Mouse (Mus musculus) embryo, embryonic 10.5 days (tissue): ENCODE measurements around the gene Pde8a.

Source experiments
- DNase-seq: peaks from one replicate; pipeline ENCODE4 v3.0.0-alpha.2; 2015; ENCODE audit warnings: low spot score

The Pde8a gene

GRCm38 (mm10) chr7:81337785-81338521 lies 124.6 kb downstream of the Pde8a start:
- DNase-seq: no peak

GRCm38 (mm10) chr7:81338522-81338873 lies 125.1 kb downstream of the Pde8a start:
- DNase-seq: no peak

GRCm38 (mm10) chr7:81339783-81340182 lies 126.4 kb downstream of the Pde8a start:
- peak; percentile 77 for DNase-seq

GRCm38 (mm10) chr7:81341563-81341962 lies 128.2 kb downstream of the Pde8a start:
- peak; percentile 59 for DNase-seq

- DNase-seq: no peak
Measured at GRCm38 (mm10) chr7:81342356-81343094, 129.1 kb downstream of the Pde8a start.

- no peak for DNase-seq
Measured at GRCm38 (mm10) chr7:81343316-81343715, 129.9 kb downstream of the Pde8a start.

- no peak for DNase-seq
Measured at GRCm38 (mm10) chr7:81343831-81344230, 130.4 kb downstream of the Pde8a start.

GRCm38 (mm10) chr7:81344544-81345446 lies 131.4 kb downstream of the Pde8a start, which contains the start of gene Rps17:
Gene Rps17 (minus strand): TSS chr7:81345254.
- peak; percentile 95 for DNase-seq

GRCm38 (mm10) chr7:81345447-81346170 lies 132.2 kb downstream of the Pde8a start:
- no peak for DNase-seq

GRCm38 (mm10) chr7:81348206-81348605 lies 134.8 kb downstream of the Pde8a start:
- no peak for DNase-seq

GRCm38 (mm10) chr7:81351826-81352225 lies 138.4 kb downstream of the Pde8a start:
- DNase-seq: no peak

GRCm38 (mm10) chr7:81355746-81356145 lies 142.3 kb downstream of the Pde8a start:
- DNase-seq: no peak

- DNase-seq: no peak
Measured at GRCm38 (mm10) chr7:81356360-81356759, 143.0 kb downstream of the Pde8a start.

- no peak for DNase-seq
Measured at GRCm38 (mm10) chr7:81356975-81357374, 143.6 kb downstream of the Pde8a start.

GRCm38 (mm10) chr7:81367946-81368345 lies 154.6 kb downstream of the Pde8a start:
- DNase-seq: no peak

GRCm38 (mm10) chr7:81369724-81370123 lies 156.3 kb downstream of the Pde8a start:
- no peak for DNase-seq

- no peak for DNase-seq
Measured at GRCm38 (mm10) chr7:81371811-81372210, 158.4 kb downstream of the Pde8a start.

GRCm38 (mm10) chr7:81372337-81372920 lies 159.0 kb downstream of the Pde8a start:
- peak; percentile 71 for DNase-seq

GRCm38 (mm10) chr7:81379363-81379762 lies 166.0 kb downstream of the Pde8a start:
- no peak for DNase-seq
